Mouse (Mus musculus) cortical plate, adult 2 months (tissue): ENCODE measurements around the gene Tcl1b3.

Experiments
- CTCF ChIP-seq: fragments of 200-500 bp; IDR thresholded peaks from 2 replicates; pipeline ENCODE4 v1.5.1; 2011; ENCODE audit warnings: mild to moderate bottlenecking, control low read depth, low read length; ENCODE audit not compliant: insufficient read depth; ENCODE audit errors: extremely low read depth
- POLR2A ChIP-seq: fragments of 200-500 bp; IDR thresholded peaks from 2 replicates; pipeline ENCODE4 v1.6.1; 2011; ENCODE audit warnings: mild to moderate bottlenecking, low read length, control low read depth; ENCODE audit not compliant: insufficient read depth; ENCODE audit errors: extremely low read depth

DNA sequence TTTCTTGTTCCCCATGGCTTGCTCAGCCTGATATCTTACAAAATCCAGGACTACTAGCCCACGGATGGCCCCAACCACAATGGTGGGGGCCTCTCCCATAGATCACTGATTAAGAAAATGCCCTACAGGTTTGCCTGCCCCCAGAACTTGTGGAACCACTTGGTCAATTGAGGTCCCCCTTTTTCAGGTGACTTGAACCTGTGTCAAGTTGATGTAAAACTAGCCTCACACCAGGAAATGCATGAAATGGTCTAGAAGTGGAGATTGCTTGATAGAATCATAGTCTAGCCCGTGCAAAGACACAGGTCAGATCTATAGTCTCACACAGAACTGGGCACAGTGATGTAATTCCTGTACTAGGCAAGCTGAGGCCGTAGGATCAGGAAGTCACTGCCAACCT, 45.1 kb upstream of the Tcl1b3 start, which contains the start of gene Tcl1b2:
- TF ChIP-seq POLR2A, result no peak
- no peak for TF ChIP-seq CTCF
